In genomic region chrX:52648910-52649785, GRCm38 (mm10) we compare ENCODE assay signal across 10 mouse cellular contexts. TPM values are rescaled to one million over a fixed set of nuclear protein-coding genes. Genes with fewer than 3 reads are reported as not detected.
DNase-seq lines count a peak whose midpoint lies in the region; ATAC-seq lines count a peak whose summit lies in the region.
"Had no signal": no experiment of that assay in that cellular context is flagged by ENCODE, and none has a peak within 500 bp of the region (broad histone marks: within the 10 kb centered on the region; RNA-seq: fewer than 3 reads in every experiment).

No protein-coding gene starts in this region.

- no peak for ATAC-seq in lung, embryonic 15.5 days (ENCODE audit: borderline replicate concordance, extremely low read depth, low FRiP score, low TSS enrichment)
- no peak for ATAC-seq in forebrain, embryonic 15.5 days (replicated peaks)
- ATAC-seq in limb, embryonic 13.5 days (ENCODE audit: low FRiP score, low read depth) = no peak; the same call in 1 of the 2 replicates
- no peak for ATAC-seq in stomach, embryonic 15.5 days (ENCODE audit: insufficient read depth, low FRiP score, low read depth)
- ATAC-seq in megakaryocyte, adult 5-6 weeks (ENCODE audit: poor library complexity, severe bottlenecking) = no peak
- no peak for ATAC-seq in granulocyte monocyte progenitor cell, adult 5-6 weeks (replicated peaks; ENCODE audit: poor library complexity, severe bottlenecking)

- H3K4me3 ChIP-seq in lung, embryonic 15.5 days = no peak overlapping the region
- H3K4me3 ChIP-seq in forebrain, embryonic 15.5 days = no peak overlapping the region
- peak overlapping the region; percentile 12; the same call in 1 of the 2 replicates for H3K4me3 ChIP-seq in limb, embryonic 13.5 days
- H3K4me3 ChIP-seq in stomach, embryonic 15.5 days (replicated peaks) = no peak overlapping the region
- H3K4me3 ChIP-seq: myocyte had no signal

- no peaks in the 10 kb centered on the region for H3K36me3 ChIP-seq in lung, embryonic 15.5 days
- H3K36me3 ChIP-seq in forebrain, embryonic 15.5 days = no peaks in the 10 kb centered on the region
- H3K36me3 ChIP-seq in limb, embryonic 13.5 days = no peaks in the 10 kb centered on the region
- H3K36me3 ChIP-seq in stomach, embryonic 15.5 days = no peaks in the 10 kb centered on the region

- H3K9ac ChIP-seq in lung, embryonic 15.5 days = no peak overlapping the region
- no peak overlapping the region for H3K9ac ChIP-seq in forebrain, embryonic 15.5 days (replicated peaks)
- H3K9ac ChIP-seq in limb, embryonic 13.5 days = peak overlapping the region; percentile 13; the same call in 1 of the 2 replicates
- H3K9ac ChIP-seq in stomach, embryonic 15.5 days = no peak overlapping the region

- peak overlapping the region; percentile 29; the same call in 1 of the 2 replicates for H3K4me2 ChIP-seq in lung, embryonic 15.5 days
- peak overlapping the region; percentile 14; the same call in 1 of the 2 replicates for H3K4me2 ChIP-seq in forebrain, embryonic 15.5 days (replicated peaks)
- peak overlapping the region; percentile 53 for H3K4me2 ChIP-seq in limb, embryonic 13.5 days (replicated peaks)
- peak overlapping the region; percentile 30 for H3K4me2 ChIP-seq in stomach, embryonic 15.5 days

- no peak for DNase-seq in lung, postnatal 14 days
- DNase-seq in T-cell, adult 2 months (ENCODE audit: low spot score) = no peak
- DNase-seq: layer of hippocampus, adult 9-11 months had no signal

- 25% methylated on average over 19 of the region's 19 CpGs for WGBS in lung, embryonic 15.5 days
- 28% methylated on average over 19 of the region's 19 CpGs for WGBS in forebrain, embryonic 15.5 days
- WGBS in limb, embryonic 13.5 days = 25% methylated on average over 19 of the region's 19 CpGs
- WGBS in stomach, embryonic 15.5 days = 33% methylated on average over 19 of the region's 19 CpGs

- 0 out of 2 replicates have a peak overlapping the region, but pooled peaks have one; percentile 19 for H3K27ac ChIP-seq in lung, embryonic 15.5 days
- H3K27ac ChIP-seq in forebrain, embryonic 15.5 days (replicated peaks) = no peak overlapping the region
- peak overlapping the region; percentile 75 for H3K27ac ChIP-seq in limb, embryonic 13.5 days
- H3K27ac ChIP-seq in stomach, embryonic 15.5 days = peak overlapping the region; percentile 67; the same call in 1 of the 2 replicates

- peaks cover 26% of the 10 kb centered on the region for H3K4me1 ChIP-seq in lung, embryonic 15.5 days
- peaks cover 9% of the 10 kb centered on the region for H3K4me1 ChIP-seq in forebrain, embryonic 15.5 days
- peaks cover 30% of the 10 kb centered on the region for H3K4me1 ChIP-seq in limb, embryonic 13.5 days
- H3K4me1 ChIP-seq in stomach, embryonic 15.5 days = no peaks in the 10 kb centered on the region

- H3K27me3 ChIP-seq in lung, embryonic 15.5 days = no peaks in the 10 kb centered on the region
- H3K27me3 ChIP-seq in forebrain, embryonic 15.5 days = no peaks in the 10 kb centered on the region
- no peaks in the 10 kb centered on the region for H3K27me3 ChIP-seq in limb, embryonic 13.5 days
- H3K27me3 ChIP-seq in stomach, embryonic 15.5 days (replicated peaks) = no peaks in the 10 kb centered on the region

- H3K9me3 ChIP-seq in lung, embryonic 15.5 days = no peaks in the 10 kb centered on the region
- no peaks in the 10 kb centered on the region for H3K9me3 ChIP-seq in forebrain, embryonic 15.5 days
- H3K9me3 ChIP-seq in limb, embryonic 13.5 days = no peaks in the 10 kb centered on the region
- no peaks in the 10 kb centered on the region for H3K9me3 ChIP-seq in stomach, embryonic 15.5 days

RNA-seq across cellular contexts. Expression of gene Gpc3, which starts 35.4 kb away (rescaled TPM):
- polyA plus RNA-seq in lung, embryonic 15.5 days (2015; fragmentation: Nextera tagmentation; extraction: Ambion mirVana) = 436 and 445 TPM in 2 replicates
- 32.7 and 33.6 TPM in 2 replicates for polyA plus RNA-seq in forebrain, embryonic 15.5 days (2015; fragmentation: Nextera tagmentation; extraction: Ambion mirVana)
- 1,264 and 1,302 TPM in 2 replicates for polyA plus RNA-seq in limb, embryonic 13.5 days (2015; fragmentation: Nextera tagmentation; extraction: Ambion mirVana)
- polyA plus RNA-seq in stomach, embryonic 15.5 days (2015; fragmentation: Nextera tagmentation; extraction: Ambion mirVana) = 581 and 596 TPM in 2 replicates
- total RNA-seq in megakaryocyte, adult 5-6 weeks (2015) = 0.39 TPM in 1 of 2 replicates, not detected in the other
- 0.11 and 0.77 TPM in 2 replicates for total RNA-seq in megakaryocyte, adult 5-6 weeks (2017)
- total RNA-seq in granulocyte monocyte progenitor cell, adult 5-6 weeks (2014; fragmentation: Nextera tagmentation) = 2.2 and 6.1 TPM in 2 replicates
- 3.6 and 4.3 TPM in 2 replicates for total RNA-seq in granulocyte monocyte progenitor cell, adult 5-6 weeks (2017)
- polyA plus RNA-seq: myocyte had no signal

Comparison
In these comparisons a context has a peak if more than half of its experiments do, and no peak if none do; other contexts are left out.
1. RNA of gene Gpc3, which starts 35.4 kb away (polyA plus RNA-seq): 1,264 to 1,302 TPM in limb, embryonic 13.5 days, 581 to 596 TPM in stomach, embryonic 15.5 days and 436 to 445 TPM in lung, embryonic 15.5 days; 32.7 to 33.6 TPM in forebrain, embryonic 15.5 days; every median in the first group is over 10 times any median in the second.
2. Peak in every context shown above with its lines, with median percentiles within 50 percentile points of each other: H3K4me2 ChIP-seq.